Mouse (Mus musculus): ENCODE measurements around the gene Rpa1. TPM values are rescaled to one million over a fixed set of nuclear protein-coding genes. Genes with fewer than 3 reads are reported as not detected.
"Not testable (repeated sequence)": the region's sequence is repeated elsewhere in the genome, so short reads cannot be mapped to it uniquely, and the experiment has no call there.

Rpa1 gene
- polyA plus RNA-seq, 1 experiment from 2014 or later: 163 TPM

GRCm38 (mm10) chr11:75296406-75297005, 51.6 kb downstream of the Rpa1 start:
- 66% methylated on average over 9 of the region's 9 CpGs for WGBS
- no peak overlapping the region for H3K9ac ChIP-seq (replicated peaks)
- H3K36me3 ChIP-seq: peaks cover 23% of the 10 kb centered on the region
- H3K4me2 ChIP-seq: no peak overlapping the region
- no peak overlapping the region for H3K27ac ChIP-seq
- H3K27me3 ChIP-seq: peaks cover 33% of the 10 kb centered on the region
- ATAC-seq (ENCODE audit: insufficient number of reproducible peaks, insufficient read depth, low FRiP score, low TSS enrichment, low read depth): no peak
- H3K4me1 ChIP-seq (replicated peaks): peaks cover 21% of the 10 kb centered on the region
- H3K4me3 ChIP-seq (replicated peaks): no peak overlapping the region
- H3K9me3 ChIP-seq: no peaks in the 10 kb centered on the region

- not testable (repeated sequence) for H3K4me3 ChIP-seq (replicated peaks); H3K27ac ChIP-seq; H3K9me3 ChIP-seq; H3K4me2 ChIP-seq; H3K9ac ChIP-seq (replicated peaks); ATAC-seq (ENCODE audit: insufficient number of reproducible peaks, insufficient read depth, low FRiP score, low TSS enrichment, low read depth)
- Histone ChIP-seq H3K27me3 (peaks cover 39% of the 10 kb centered on the region), H3K36me3 (peaks cover 14% of the 10 kb centered on the region), H3K4me1 (replicated peaks) (peaks cover 26% of the 10 kb centered on the region)
- WGBS: 95% methylated on average over 4 of the region's 5 CpGs
These were observed 52.6 kb downstream of the Rpa1 start for GRCm38 (mm10) chr11:75295534-75295933.

- H3K36me3 ChIP-seq: peaks cover 7% of the 10 kb centered on the region
- H3K4me3 ChIP-seq (replicated peaks): no peak overlapping the region
- WGBS: 56% methylated on average over 9 of the region's 9 CpGs
- H3K4me1 ChIP-seq (replicated peaks): peaks cover 26% of the 10 kb centered on the region
- no peak overlapping the region for H3K9ac ChIP-seq (replicated peaks)
- no peak for ATAC-seq (ENCODE audit: insufficient number of reproducible peaks, insufficient read depth, low FRiP score, low TSS enrichment, low read depth)
- no peaks in the 10 kb centered on the region for H3K9me3 ChIP-seq
- H3K27ac ChIP-seq: no peak overlapping the region
- no peak overlapping the region for H3K4me2 ChIP-seq
- H3K27me3 ChIP-seq: peaks cover 39% of the 10 kb centered on the region
These were observed 53.3 kb downstream of the Rpa1 start for GRCm38 (mm10) chr11:75294862-75295261.

DNA sequence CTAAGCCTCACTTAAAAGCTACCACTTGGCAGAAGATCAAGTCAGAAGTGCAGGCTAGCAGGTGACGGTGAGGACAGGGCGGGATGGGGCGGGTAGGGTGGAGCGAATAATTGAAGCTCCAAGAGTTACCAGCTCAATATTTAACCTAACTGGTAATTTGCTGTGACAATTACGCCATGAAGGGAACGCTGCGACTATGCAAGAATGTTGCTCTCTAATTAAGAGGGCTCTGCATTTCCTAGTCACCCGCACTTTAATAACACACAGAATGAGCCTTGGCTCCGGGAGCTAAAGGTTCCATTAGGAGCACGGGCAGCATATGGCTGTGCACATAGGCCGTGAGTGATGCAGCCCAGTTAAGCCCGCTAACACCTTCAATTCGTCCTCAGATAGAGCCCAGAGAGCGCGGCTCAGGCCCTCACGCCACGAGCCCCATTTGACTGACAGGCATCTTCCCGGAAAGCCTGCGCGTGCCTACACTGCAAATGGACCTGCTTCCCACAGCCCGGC, 54.2 kb downstream of the Rpa1 start:
- Histone ChIP-seq H3K27ac (no peak overlapping the region), H3K9ac (replicated peaks) (no peak overlapping the region), H3K36me3 (no peaks in the 10 kb centered on the region), H3K4me3 (replicated peaks) (no peak overlapping the region), H3K4me1 (replicated peaks) (peaks cover 26% of the 10 kb centered on the region), H3K27me3 (peaks cover 39% of the 10 kb centered on the region), H3K4me2 (no peak overlapping the region; the same call in 1 of the 2 replicates), H3K9me3 (no peaks in the 10 kb centered on the region)
- ATAC-seq (ENCODE audit: insufficient number of reproducible peaks, insufficient read depth, low FRiP score, low TSS enrichment, low read depth): no peak
- WGBS: 35% methylated on average over 21 of the region's 21 CpGs

DNA sequence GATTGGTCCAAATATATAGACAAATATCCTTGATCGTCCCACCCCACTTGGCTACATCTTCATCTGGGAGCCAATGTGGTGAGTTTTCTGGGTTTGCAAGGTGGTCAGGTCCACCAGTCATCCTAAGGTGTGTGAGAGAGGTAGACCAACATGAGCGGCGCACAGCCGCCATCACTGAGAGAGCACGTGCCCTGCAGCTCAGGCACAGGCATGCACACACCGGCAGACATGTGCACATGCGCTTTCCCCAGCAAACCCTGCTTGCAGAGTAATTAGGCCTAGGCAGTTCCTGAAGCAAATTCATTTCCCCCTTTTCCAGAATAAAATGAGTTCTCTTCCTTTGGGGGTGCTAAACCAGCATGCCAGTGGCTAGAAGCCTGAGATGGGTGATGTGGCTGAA, 55.8 kb downstream of the Rpa1 start:
- Histone ChIP-seq H3K9ac (replicated peaks) (no peak overlapping the region), H3K4me1 (replicated peaks) (peaks cover 18% of the 10 kb centered on the region), H3K9me3 (no peaks in the 10 kb centered on the region), H3K27ac (no peak overlapping the region), H3K27me3 (peaks cover 39% of the 10 kb centered on the region), H3K4me2 (no peak overlapping the region), H3K4me3 (replicated peaks) (no peak overlapping the region), H3K36me3 (no peaks in the 10 kb centered on the region)
- 79% methylated on average over 7 of the region's 7 CpGs for WGBS
- no peak for ATAC-seq (ENCODE audit: insufficient number of reproducible peaks, insufficient read depth, low FRiP score, low TSS enrichment, low read depth)

GRCm38 (mm10) chr11:75291389-75292215, 56.5 kb downstream of the Rpa1 start:
- Histone ChIP-seq H3K27me3 (peaks cover 39% of the 10 kb centered on the region), H3K4me2 (peak overlapping the region; percentile 31), H3K27ac (0 out of 2 replicates have a peak overlapping the region, but pooled peaks have one; percentile 35), H3K9ac (replicated peaks) (0 out of 2 replicates have a peak overlapping the region, but pooled peaks have one; percentile 18), H3K36me3 (no peaks in the 10 kb centered on the region), H3K4me1 (replicated peaks) (peaks cover 18% of the 10 kb centered on the region), H3K4me3 (replicated peaks) (peak overlapping the region; percentile 13; the same call in 1 of the 2 replicates), H3K9me3 (no peaks in the 10 kb centered on the region)
- ATAC-seq (ENCODE audit: insufficient number of reproducible peaks, insufficient read depth, low FRiP score, low TSS enrichment, low read depth): no peak
- WGBS: 28% methylated on average over 25 of the region's 25 CpGs

DNA sequence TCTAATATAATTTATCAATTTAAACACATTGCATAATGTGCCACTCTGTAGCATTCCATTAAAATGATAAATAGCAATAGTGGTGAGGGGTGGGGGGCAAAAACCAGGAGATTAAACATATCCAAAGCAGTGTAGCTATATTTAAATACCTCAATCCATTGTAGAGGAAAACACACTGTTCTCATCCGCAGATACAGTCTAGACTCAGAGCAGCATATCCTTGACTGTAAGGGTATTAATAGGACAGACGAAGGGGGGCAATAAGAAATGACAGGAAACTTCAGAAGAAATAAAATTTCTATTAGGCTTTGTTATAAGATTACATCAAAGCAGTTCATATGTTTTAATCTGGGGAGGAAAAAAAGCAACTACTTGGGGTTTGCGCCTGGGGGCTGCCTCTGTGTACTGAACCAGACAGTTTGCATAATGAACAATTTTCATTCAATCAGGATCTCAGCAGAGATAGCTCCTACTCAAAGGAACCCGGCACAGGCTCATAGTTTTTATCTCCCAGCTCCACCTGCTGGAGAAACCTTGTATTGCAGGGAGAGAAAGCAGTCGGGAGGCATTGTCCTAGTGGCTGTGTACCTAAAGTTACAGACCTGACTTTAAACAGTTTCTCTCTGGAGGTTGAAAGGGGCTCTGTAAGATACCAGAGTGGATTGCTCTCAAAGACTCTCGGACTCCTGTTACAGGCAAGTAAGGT, 57.4 kb downstream of the Rpa1 start:
- H3K27me3 ChIP-seq: peaks cover 39% of the 10 kb centered on the region
- WGBS: 20% methylated on average over 6 of the region's 6 CpGs
- peaks cover 18% of the 10 kb centered on the region for H3K4me1 ChIP-seq (replicated peaks)
- H3K27ac ChIP-seq: 0 out of 2 replicates have a peak overlapping the region, but pooled peaks have one; percentile 35
- no peak for ATAC-seq (ENCODE audit: insufficient number of reproducible peaks, insufficient read depth, low FRiP score, low TSS enrichment, low read depth)
- H3K9ac ChIP-seq (replicated peaks): no peak overlapping the region
- no peaks in the 10 kb centered on the region for H3K36me3 ChIP-seq
- peak overlapping the region; percentile 31; the same call in 1 of the 2 replicates for H3K4me2 ChIP-seq
- H3K9me3 ChIP-seq: no peaks in the 10 kb centered on the region
- no peak overlapping the region for H3K4me3 ChIP-seq (replicated peaks)

GRCm38 (mm10) chr11:75289120-75289519, 59.0 kb downstream of the Rpa1 start:
- H3K9ac ChIP-seq (replicated peaks): no peak overlapping the region
- ATAC-seq (ENCODE audit: insufficient number of reproducible peaks, insufficient read depth, low FRiP score, low TSS enrichment, low read depth): no peak
- no peak overlapping the region for H3K4me3 ChIP-seq (replicated peaks)
- 61% methylated on average over 2 of the region's 2 CpGs for WGBS
- H3K36me3 ChIP-seq: no peaks in the 10 kb centered on the region
- H3K9me3 ChIP-seq: no peaks in the 10 kb centered on the region
- no peak overlapping the region for H3K4me2 ChIP-seq
- H3K4me1 ChIP-seq (replicated peaks): peaks cover 11% of the 10 kb centered on the region
- H3K27me3 ChIP-seq: peaks cover 32% of the 10 kb centered on the region
- no peak overlapping the region for H3K27ac ChIP-seq

DNA sequence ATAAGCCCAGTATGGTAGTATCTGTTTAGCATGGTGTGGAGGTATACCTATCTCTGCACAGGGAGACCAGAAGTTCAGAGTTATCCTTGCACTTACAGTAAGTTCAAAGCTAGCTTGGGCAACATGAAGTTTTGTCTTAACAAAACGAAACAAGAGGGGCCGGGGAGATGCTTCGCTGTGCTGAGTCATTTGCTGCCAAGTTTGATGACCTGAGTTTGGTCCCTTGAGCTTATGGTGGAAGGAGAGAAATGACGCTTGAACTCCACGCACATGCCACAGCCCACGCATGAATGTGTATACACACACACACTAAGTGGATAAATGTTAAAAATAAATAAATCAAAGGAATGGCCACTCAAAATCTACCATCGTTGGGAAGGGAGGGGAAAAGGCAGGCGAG, 59.6 kb downstream of the Rpa1 start:
- 86% methylated on average over 8 of the region's 8 CpGs for WGBS
- Histone ChIP-seq H3K4me1 (replicated peaks) (0 out of 2 replicates have a peak, but pooled peaks cover 5% of the 10 kb centered on the region), H3K27me3 (peaks cover 28% of the 10 kb centered on the region), H3K27ac (no peak overlapping the region), H3K4me3 (replicated peaks) (no peak overlapping the region), H3K4me2 (no peak overlapping the region), H3K36me3 (no peaks in the 10 kb centered on the region), H3K9ac (replicated peaks) (no peak overlapping the region), H3K9me3 (no peaks in the 10 kb centered on the region)
- no peak for ATAC-seq (ENCODE audit: insufficient number of reproducible peaks, insufficient read depth, low FRiP score, low TSS enrichment, low read depth)

GRCm38 (mm10) chr11:75287940-75288339, 60.2 kb downstream of the Rpa1 start:
- Histone ChIP-seq H3K27me3 (peaks cover 28% of the 10 kb centered on the region), H3K4me2 (no peak overlapping the region), H3K36me3 (no peaks in the 10 kb centered on the region), H3K27ac (no peak overlapping the region), H3K9me3 (no peaks in the 10 kb centered on the region), H3K9ac (replicated peaks) (no peak overlapping the region), H3K4me1 (replicated peaks) (peaks cover 6% of the 10 kb centered on the region; the same call in 1 of the 2 replicates), H3K4me3 (replicated peaks) (no peak overlapping the region)
- no peak for ATAC-seq (ENCODE audit: insufficient number of reproducible peaks, insufficient read depth, low FRiP score, low TSS enrichment, low read depth)
- WGBS: 78% methylated on average over 10 of the region's 10 CpGs

- Histone ChIP-seq H3K4me3 (replicated peaks) (no peak overlapping the region), H3K36me3 (no peaks in the 10 kb centered on the region)
These were observed 61.3 kb downstream of the Rpa1 start for GRCm38 (mm10) chr11:75286868-75287267.

More at GRCm38 (mm10) chr11:75286868-75287267, 61.3 kb downstream of the Rpa1 start:
- Histone ChIP-seq H3K4me2 (no peak overlapping the region), H3K9ac (replicated peaks) (no peak overlapping the region), H3K9me3 (no peaks in the 10 kb centered on the region), H3K4me1 (replicated peaks) (peaks cover 17% of the 10 kb centered on the region), H3K27me3 (peaks cover 28% of the 10 kb centered on the region), H3K27ac (no peak overlapping the region)
- WGBS: 91% methylated on average over 4 of the region's 4 CpGs
- ATAC-seq (ENCODE audit: insufficient number of reproducible peaks, insufficient read depth, low FRiP score, low TSS enrichment, low read depth): no peak

Measured in limb, embryonic 12.5 days (tissue).